Mouse (Mus musculus) testis, adult 2 months (tissue): Measurements from ENCODE around the gene Fn3k. TPM values are rescaled to one million over a fixed set of nuclear protein-coding genes. Genes with fewer than 3 reads are reported as not detected.

Experiments used
- H3K27ac ChIP-seq: fragments of 200-500 bp; 2 replicates; pipeline ENCODE4 v1.5.1; 2012; ENCODE audit warnings: low read depth, low read length; ENCODE audit not compliant: control insufficient read depth, insufficient read depth
- H3K27me3 ChIP-seq: fragments of 200-500 bp; 2 replicates; pipeline ENCODE4 v1.6.1; 2012; ENCODE audit warnings: mild to moderate bottlenecking, low read length, moderate library complexity; ENCODE audit not compliant: control insufficient read depth, insufficient read depth
- H3K36me3 ChIP-seq: fragments of 200-500 bp; 2 replicates; pipeline ENCODE4 v1.6.1; 2012; ENCODE audit warnings: mild to moderate bottlenecking, low read length; ENCODE audit not compliant: control insufficient read depth, insufficient read depth
- H3K4me1 ChIP-seq: fragments of 200-500 bp; 2 replicates; pipeline ENCODE4 v1.6.1; 2012; ENCODE audit warnings: low read length; ENCODE audit not compliant: control insufficient read depth, insufficient read depth
- H3K4me3 ChIP-seq: fragments of 200-500 bp; 2 replicates; pipeline ENCODE4 v1.5.1; 2012; ENCODE audit warnings: low read depth, mild to moderate bottlenecking, low read length, moderate library complexity, mixed read lengths; ENCODE audit not compliant: control insufficient read depth
- CTCF ChIP-seq: fragments of 200-500 bp; IDR thresholded peaks from 2 replicates; pipeline ENCODE4 v1.5.1; 2012; ENCODE audit warnings: low read depth, mild to moderate bottlenecking, inconsistent platforms, low read length, moderate library complexity; ENCODE audit not compliant: control insufficient read depth, insufficient read depth, insufficient replicate concordance
- POLR2A ChIP-seq: fragments of 200-500 bp; IDR thresholded peaks from 2 replicates; pipeline ENCODE4 v1.6.1; 2012; ENCODE audit warnings: low read depth, mild to moderate bottlenecking, inconsistent platforms, low read length, moderate library complexity; ENCODE audit not compliant: control insufficient read depth
- polyA plus RNA-seq: library from polyadenylated mRNA; depleted of rRNA; stranded (reverse); fragments of >200 nt; gene quantifications from 2 replicates; pipeline ENCODE4 v1.2.3, GENCODE M21; 2012

Gene Fn3k
- polyA plus RNA-seq, 1 experiment: 0.09 TPM

DNA sequence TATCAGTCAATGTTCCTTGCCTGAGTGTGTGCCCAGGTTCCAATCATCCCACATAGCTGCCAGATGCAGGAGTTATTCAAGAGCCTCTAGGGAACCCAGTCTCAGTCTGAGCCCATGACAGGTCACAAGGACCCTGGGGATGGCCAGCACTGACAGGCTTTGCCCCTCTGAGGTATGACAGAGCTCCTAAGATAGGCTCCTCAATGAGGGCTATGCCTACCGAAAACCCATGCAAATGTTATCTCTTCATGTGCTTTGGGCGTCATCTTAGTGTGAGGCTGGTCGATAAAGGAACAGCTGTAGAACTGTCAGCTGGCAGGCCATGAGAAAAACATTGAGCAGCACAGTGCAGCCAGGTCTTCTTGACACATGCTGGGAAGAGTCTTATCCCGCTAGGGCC lies 1.3 kb upstream of the Fn3k start:
- no peaks in the 10 kb centered on the region for H3K27me3 ChIP-seq
- H3K27ac ChIP-seq: no peak overlapping the region
- no peak for TF ChIP-seq CTCF
- no peak for TF ChIP-seq POLR2A
- peaks cover 5% of the 10 kb centered on the region for H3K4me1 ChIP-seq
- no peak overlapping the region for H3K4me3 ChIP-seq
- no peaks in the 10 kb centered on the region; the same call in 1 of the 2 replicates for H3K36me3 ChIP-seq

GRCm38 (mm10) chr11:121437236-121437635 lies 2.5 kb downstream of the Fn3k start:
- TF ChIP-seq CTCF (no peak), POLR2A (no peak)
- Histone ChIP-seq H3K4me1 (peaks cover 5% of the 10 kb centered on the region), H3K36me3 (no peaks in the 10 kb centered on the region), H3K4me3 (no peak overlapping the region), H3K27ac (no peak overlapping the region), H3K27me3 (no peaks in the 10 kb centered on the region)

- Histone ChIP-seq H3K27ac (no peak overlapping the region), H3K27me3 (no peaks in the 10 kb centered on the region), H3K4me3 (no peak overlapping the region), H3K36me3 (no peaks in the 10 kb centered on the region), H3K4me1 (peaks cover 2% of the 10 kb centered on the region; the same call in 1 of the 2 replicates)
- TF ChIP-seq POLR2A (no peak), CTCF (no peak)
These were observed 5.1 kb downstream of the Fn3k start for GRCm38 (mm10) chr11:121439686-121440292.

DNA sequence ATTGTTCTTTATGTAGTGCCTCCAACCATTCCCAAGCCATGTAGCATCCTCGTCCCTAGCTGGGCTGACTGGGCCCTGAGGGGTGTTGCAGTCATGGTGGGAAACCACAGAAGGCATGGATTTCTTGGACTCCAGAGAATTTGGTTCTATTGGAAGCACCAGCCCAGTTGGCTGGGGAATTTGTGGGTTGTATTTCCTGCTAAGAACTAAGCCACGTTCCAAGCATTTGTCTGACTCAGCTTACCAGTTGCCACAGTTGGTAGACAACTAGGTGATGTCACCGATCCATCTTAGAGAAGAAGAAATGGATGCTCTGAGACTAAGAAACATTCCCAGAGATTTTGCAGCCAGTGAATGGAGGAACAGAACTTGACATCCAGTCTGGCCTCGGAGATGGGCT lies 6.9 kb downstream of the Fn3k start:
- Histone ChIP-seq H3K27me3 (no peaks in the 10 kb centered on the region), H3K36me3 (no peaks in the 10 kb centered on the region), H3K4me3 (no peak overlapping the region), H3K4me1 (no peaks in the 10 kb centered on the region; the same call in 1 of the 2 replicates), H3K27ac (no peak overlapping the region)
- TF ChIP-seq CTCF (no peak), POLR2A (no peak)

- H3K4me1 ChIP-seq: no peaks in the 10 kb centered on the region; the same call in 1 of the 2 replicates
These were observed 7.4 kb downstream of the Fn3k start for GRCm38 (mm10) chr11:121442076-121442475.

GRCm38 (mm10) chr11:121451216-121451726 lies 16.6 kb downstream of the Fn3k start:
- H3K36me3 ChIP-seq: no peaks in the 10 kb centered on the region
- no peaks in the 10 kb centered on the region for H3K27me3 ChIP-seq
- no peak overlapping the region for H3K27ac ChIP-seq
- H3K4me1 ChIP-seq: peaks cover 9% of the 10 kb centered on the region
- peak overlapping the region; percentile 96 for H3K4me3 ChIP-seq
- TF ChIP-seq CTCF (no peak), POLR2A (no peak)

More at GRCm38 (mm10) chr11:121442076-121442475, 7.4 kb downstream of the Fn3k start:
- no peak overlapping the region for H3K4me3 ChIP-seq
- no peak for TF ChIP-seq CTCF
- no peak for TF ChIP-seq POLR2A
- H3K36me3 ChIP-seq: no peaks in the 10 kb centered on the region
- H3K27me3 ChIP-seq: no peaks in the 10 kb centered on the region
- no peak overlapping the region for H3K27ac ChIP-seq

- Histone ChIP-seq H3K27me3 (no peaks in the 10 kb centered on the region), H3K36me3 (no peaks in the 10 kb centered on the region), H3K4me1 (peaks cover 9% of the 10 kb centered on the region), H3K27ac (peak within 1 kb of the TSS; percentile 47), H3K4me3 (peak within 1 kb of the TSS; percentile 96)
- TF ChIP-seq CTCF: no peak
- TF ChIP-seq POLR2A: no peak
These were observed 17.3 kb downstream of the Fn3k start, which contains the start of gene Tbcd for GRCm38 (mm10) chr11:121451753-121452635. Tbcd (plus strand) TSS chr11:121451949.
